Mouse (Mus musculus): ENCODE measurements around the gene Cab39.

DNA sequence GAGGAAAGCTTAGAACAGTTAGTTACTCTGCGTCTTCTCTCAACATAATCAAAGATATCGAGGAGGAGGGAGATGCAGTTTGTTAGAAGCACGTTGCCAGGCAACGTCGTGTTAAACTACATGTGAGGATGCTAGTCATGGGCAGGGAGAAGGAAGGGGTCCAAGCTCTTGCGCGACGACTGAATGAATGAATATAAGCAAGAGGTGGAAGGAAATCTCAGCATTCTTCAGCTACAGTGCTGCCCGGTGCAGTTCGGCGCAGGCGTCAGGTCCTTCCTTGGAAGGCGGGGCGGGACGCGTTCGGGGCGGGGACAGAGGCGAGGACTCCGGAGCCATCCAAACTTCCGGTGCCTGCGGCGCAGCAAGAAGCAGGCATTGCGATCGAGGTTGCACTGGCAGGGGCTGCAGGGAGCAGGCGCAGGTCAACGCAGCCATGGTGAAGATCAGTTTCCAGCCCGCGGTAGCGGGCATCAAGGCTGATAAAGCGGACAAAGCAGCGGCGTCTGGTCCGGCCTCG, 101.0 kb downstream of the Cab39 start, which contains the start of gene Itm2c:
- TF ChIP-seq CTCF (IDR thresholded peaks at IDR 0.05; ENCODE audit: low read depth, low read length) (no peak), TAL1 (conservative IDR thresholded peaks at IDR 0.05; ENCODE audit: low read depth, low read length) (no peak)

All from G1E (cell line).